Mouse (Mus musculus): ENCODE results near the gene Meaf6. TPM values are rescaled to one million over a fixed set of nuclear protein-coding genes. Genes with fewer than 3 reads are reported as not detected.

The Meaf6 gene
- polyA plus RNA-seq, 1 experiment from 2014 or later: 96.5 TPM

DNA sequence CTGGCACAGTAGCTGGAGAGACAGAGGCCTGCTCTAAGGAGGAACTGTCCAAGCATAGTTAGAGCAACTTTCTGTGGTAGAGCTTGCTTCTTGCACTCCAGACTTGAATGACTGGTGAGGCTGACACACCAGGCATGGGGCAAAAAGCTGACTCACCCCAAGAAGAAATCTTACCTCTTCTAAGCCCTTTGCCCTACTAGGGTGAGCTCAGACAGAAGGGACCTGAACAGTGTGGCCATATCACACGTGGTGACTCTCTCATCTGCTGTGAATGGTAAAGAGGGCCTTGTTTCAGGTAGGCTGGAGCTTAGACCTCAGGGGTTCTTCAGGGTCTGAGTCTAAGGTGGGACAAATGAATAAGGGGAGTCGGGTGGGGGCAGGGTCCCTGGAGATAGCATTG lies 73.1 kb downstream of the Meaf6 start:
- H3K4me1 ChIP-seq: peaks cover 13% of the 10 kb centered on the region
- peaks cover 48% of the 10 kb centered on the region for H3K27me3 ChIP-seq (ENCODE audit: poor library complexity, severe bottlenecking)
- WGBS: 80% methylated on average over 2 of the region's 2 CpGs
- no peaks in the 10 kb centered on the region for H3K36me3 ChIP-seq (replicated peaks)
- no peak overlapping the region for H3K27ac ChIP-seq
- no peak for DNase-seq (ENCODE audit: extremely low spot score, low spot score)
- H3K9me3 ChIP-seq: no peaks in the 10 kb centered on the region
- H3K4me3 ChIP-seq: no peak overlapping the region

DNA sequence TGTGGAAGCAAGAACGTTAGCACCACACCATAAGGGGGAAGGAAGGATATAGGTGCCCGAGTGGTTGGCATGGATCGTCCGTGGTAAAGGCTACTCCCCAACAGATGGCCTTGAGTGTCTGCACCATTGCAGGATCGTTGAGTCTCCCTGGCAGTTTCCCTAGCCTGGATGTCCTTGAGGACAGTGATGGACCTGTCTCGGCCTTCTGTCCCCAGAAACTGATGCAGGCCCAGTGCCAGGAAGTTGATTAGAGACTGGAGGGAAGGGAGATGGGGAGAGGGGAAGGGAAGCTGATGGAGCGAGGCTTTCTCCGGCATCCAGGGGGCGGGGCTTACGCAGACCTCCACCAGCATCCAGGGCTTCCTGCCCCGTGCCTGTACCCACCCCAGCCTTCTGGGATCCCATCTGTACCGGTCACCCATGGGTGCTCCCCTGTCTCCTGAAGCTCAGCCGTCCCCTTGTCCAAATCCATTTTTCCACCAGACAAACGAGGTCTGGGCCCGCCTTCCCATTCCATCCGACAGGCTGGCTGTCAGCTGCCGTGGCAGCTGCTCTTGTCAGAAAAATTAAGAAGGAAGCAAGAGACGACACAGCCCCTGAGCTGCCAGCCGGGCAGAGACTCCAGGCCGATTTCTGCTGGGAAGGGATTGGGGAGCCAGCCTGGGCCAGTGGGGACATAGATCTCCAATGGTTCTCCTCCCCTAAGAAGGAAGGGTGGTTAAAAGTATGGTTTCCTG lies 73.8 kb downstream of the Meaf6 start:
- no peaks in the 10 kb centered on the region for H3K36me3 ChIP-seq (replicated peaks)
- H3K4me1 ChIP-seq: peaks cover 13% of the 10 kb centered on the region
- no peak overlapping the region for H3K27ac ChIP-seq
- WGBS: 71% methylated on average over 20 of the region's 20 CpGs
- H3K4me3 ChIP-seq: no peak overlapping the region
- no peaks in the 10 kb centered on the region for H3K9me3 ChIP-seq
- no peak for DNase-seq (ENCODE audit: extremely low spot score, low spot score)
- H3K27me3 ChIP-seq (ENCODE audit: poor library complexity, severe bottlenecking): peaks cover 55% of the 10 kb centered on the region

DNA sequence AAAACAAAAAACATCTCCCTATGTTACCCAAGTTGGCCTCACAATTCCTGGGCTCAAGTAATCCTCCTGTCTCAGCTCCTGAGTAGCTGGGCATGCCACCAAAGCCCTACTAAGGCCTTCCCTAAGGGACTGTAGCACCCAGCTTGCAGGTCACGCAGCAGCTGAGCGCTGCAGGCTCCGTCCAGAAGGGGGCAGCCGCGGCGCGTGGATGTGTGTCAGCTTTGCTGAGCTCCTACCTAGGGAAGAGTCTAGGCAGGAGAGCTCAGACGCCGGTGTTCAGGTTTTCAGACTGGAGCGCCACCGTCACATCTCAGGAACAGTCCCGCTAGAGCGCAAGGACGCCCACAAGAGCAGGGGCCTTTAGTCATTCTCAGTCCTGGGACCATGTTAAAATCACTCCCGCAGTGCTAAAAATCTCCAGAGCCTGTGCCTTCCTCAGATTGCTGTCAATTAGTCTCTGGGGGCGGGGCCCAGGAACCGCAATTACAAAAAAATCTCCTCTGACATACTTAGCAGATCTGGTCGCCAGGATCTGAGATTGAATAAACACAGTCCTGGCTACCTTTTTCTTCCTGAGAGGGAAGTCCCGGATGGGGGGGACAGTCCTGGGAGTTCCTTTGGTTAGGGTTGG lies 75.5 kb downstream of the Meaf6 start:
- 7% methylated on average over 19 of the region's 19 CpGs for WGBS
- Histone ChIP-seq H3K4me1 (peaks cover 13% of the 10 kb centered on the region), H3K4me3 (peak overlapping the region; percentile 36), H3K27me3 (ENCODE audit: poor library complexity, severe bottlenecking) (peaks cover 59% of the 10 kb centered on the region), H3K36me3 (replicated peaks) (no peaks in the 10 kb centered on the region), H3K9me3 (no peaks in the 10 kb centered on the region), H3K27ac (no peak overlapping the region)
- peak; percentile 82 for DNase-seq (ENCODE audit: extremely low spot score, low spot score)

DNA sequence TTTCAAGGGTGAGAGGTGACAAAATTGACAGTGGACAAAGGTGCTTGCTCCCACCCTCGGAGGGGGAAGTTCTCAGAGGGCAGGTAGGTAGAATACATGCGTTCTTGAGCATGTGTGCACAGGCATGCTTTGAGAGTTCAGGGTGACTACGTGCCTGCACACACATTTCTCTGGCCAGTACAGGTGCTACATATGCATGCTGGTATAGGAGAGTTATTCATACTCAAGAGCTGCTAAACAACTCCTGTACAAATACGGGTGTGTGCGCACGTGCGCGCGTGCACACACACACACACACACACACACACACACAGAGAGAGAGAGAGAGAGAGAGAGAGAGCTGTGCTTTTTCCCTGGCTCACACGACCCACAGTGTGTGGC lies 76.0 kb downstream of the Meaf6 start:
- H3K9me3 ChIP-seq: no peaks in the 10 kb centered on the region
- 77% methylated on average over 10 of the region's 10 CpGs for WGBS
- no peak overlapping the region for H3K27ac ChIP-seq

DNA sequence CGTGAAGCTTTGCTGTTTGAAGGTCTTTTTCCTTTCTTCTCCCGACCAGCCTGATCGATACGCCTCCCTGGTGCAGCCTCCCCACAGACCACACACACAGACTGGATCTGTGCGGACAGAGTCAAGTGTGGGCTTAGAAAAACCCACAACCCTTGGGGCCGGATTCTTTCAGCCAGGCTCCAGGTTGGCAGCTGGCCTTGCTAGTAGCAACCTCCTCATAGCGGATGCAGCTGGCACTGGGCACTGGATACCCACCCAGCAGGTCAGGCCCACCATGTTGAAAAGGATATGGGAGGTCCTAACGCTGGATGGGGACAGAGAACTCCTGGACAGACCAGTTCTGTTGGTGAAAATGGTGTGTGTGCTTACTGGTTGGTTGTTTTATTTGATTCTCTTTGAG lies 76.5 kb downstream of the Meaf6 start:
- no peak overlapping the region for H3K27ac ChIP-seq
- H3K9me3 ChIP-seq: no peaks in the 10 kb centered on the region
- H3K4me1 ChIP-seq: peaks cover 13% of the 10 kb centered on the region
- no peak overlapping the region for H3K4me3 ChIP-seq
- no peak for DNase-seq (ENCODE audit: extremely low spot score, low spot score)
- 57% methylated on average over 8 of the region's 8 CpGs for WGBS
- peaks cover 54% of the 10 kb centered on the region for H3K27me3 ChIP-seq (ENCODE audit: poor library complexity, severe bottlenecking)
- H3K36me3 ChIP-seq (replicated peaks): no peaks in the 10 kb centered on the region

More for the DNA sequence above, 76.0 kb downstream of the Meaf6 start:
- H3K4me3 ChIP-seq: no peak overlapping the region; the same call in 1 of the 2 replicates
- H3K36me3 ChIP-seq (replicated peaks): no peaks in the 10 kb centered on the region
- no peak for DNase-seq (ENCODE audit: extremely low spot score, low spot score)
- H3K27me3 ChIP-seq (ENCODE audit: poor library complexity, severe bottlenecking): peaks cover 58% of the 10 kb centered on the region
- peaks cover 13% of the 10 kb centered on the region for H3K4me1 ChIP-seq

DNA sequence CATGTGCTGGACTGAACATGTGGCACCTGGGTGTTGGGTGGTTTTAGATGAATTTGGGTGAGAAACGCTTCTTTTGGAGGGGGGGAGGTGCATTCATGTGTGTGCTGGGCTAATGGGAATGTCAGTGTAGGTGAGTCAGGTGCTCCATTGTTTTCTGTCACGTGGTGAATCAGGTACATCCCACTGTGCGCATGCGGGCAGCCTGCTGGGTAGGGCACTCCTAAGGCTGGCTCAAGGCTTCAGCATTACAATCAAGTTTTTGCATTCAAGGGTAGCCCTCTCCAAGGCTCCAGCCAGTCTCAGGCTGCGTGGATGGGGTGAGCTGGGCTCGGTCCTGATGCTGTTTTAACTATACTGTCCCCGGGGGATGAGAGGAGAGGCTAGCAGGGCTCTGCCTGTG lies 77.8 kb downstream of the Meaf6 start:
- Histone ChIP-seq H3K4me1 (peaks cover 21% of the 10 kb centered on the region), H3K36me3 (replicated peaks) (no peaks in the 10 kb centered on the region), H3K27me3 (ENCODE audit: poor library complexity, severe bottlenecking) (peaks cover 53% of the 10 kb centered on the region), H3K9me3 (no peaks in the 10 kb centered on the region), H3K27ac (no peak overlapping the region), H3K4me3 (no peak overlapping the region)
- no peak for DNase-seq (ENCODE audit: extremely low spot score, low spot score)
- 56% methylated on average over 7 of the region's 7 CpGs for WGBS

Other genes with a start within 250 kb of the Meaf6 start
- 43.1 and 44.1 TPM in 2 replicates for gene Yrdc, start 234.5 kb upstream of the Meaf6 start, polyA plus RNA-seq (2016; fragmentation: Nextera tagmentation; extraction: Ambion mirVana)
- 39.3 and 42.9 TPM in 2 replicates for gene 1110065P20Rik, start 233.9 kb upstream of the Meaf6 start, polyA plus RNA-seq (2016; fragmentation: Nextera tagmentation; extraction: Ambion mirVana)
- 2.3 and 2.6 TPM in 2 replicates for gene Maneal, start 223.0 kb upstream of the Meaf6 start, polyA plus RNA-seq (2016; fragmentation: Nextera tagmentation; extraction: Ambion mirVana)
- 1.1 and 1.3 TPM in 2 replicates for gene Epha10, start 204.2 kb upstream of the Meaf6 start, polyA plus RNA-seq (2016; fragmentation: Nextera tagmentation; extraction: Ambion mirVana)
- gene 9930104L06Rik, start 148.1 kb upstream of the Meaf6 start, polyA plus RNA-seq (2016; fragmentation: Nextera tagmentation; extraction: Ambion mirVana): 16.4 and 17.5 TPM in 2 replicates
- gene Cdca8, start 145.8 kb upstream of the Meaf6 start, polyA plus RNA-seq (2016; fragmentation: Nextera tagmentation; extraction: Ambion mirVana): 293 and 297 TPM in 2 replicates
- 40.0 and 46.8 TPM in 2 replicates for gene Rspo1, start 98.7 kb upstream of the Meaf6 start, polyA plus RNA-seq (2016; fragmentation: Nextera tagmentation; extraction: Ambion mirVana)
- 99.7 and 107 TPM in 2 replicates for gene Gnl2, start 68.5 kb upstream of the Meaf6 start, polyA plus RNA-seq (2016; fragmentation: Nextera tagmentation; extraction: Ambion mirVana)
- 0.28 and 0.30 TPM in 2 replicates for gene Dnali1, start 19.4 kb upstream of the Meaf6 start, polyA plus RNA-seq (2016; fragmentation: Nextera tagmentation; extraction: Ambion mirVana)
- 28.5 and 30.8 TPM in 2 replicates for gene Snip1, start 18.5 kb upstream of the Meaf6 start, polyA plus RNA-seq (2016; fragmentation: Nextera tagmentation; extraction: Ambion mirVana)
- 0.17 and 0.26 TPM in 2 replicates for gene Zc3h12a, start 42.7 kb downstream of the Meaf6 start, polyA plus RNA-seq (2016; fragmentation: Nextera tagmentation; extraction: Ambion mirVana)

Data from forebrain, embryonic 10.5 days (tissue).